ENCODE assay signal across 27 mouse cellular contexts in genomic region chr13:57501552-57501951, GRCm38 (mm10).
DNase-seq lines count a peak whose midpoint lies in the region; ATAC-seq and TF ChIP-seq lines count a peak whose summit lies in the region.
"Had no signal": no experiment of that assay in that cellular context is flagged by ENCODE, and none has a peak within 500 bp of the region (broad histone marks: within the 10 kb centered on the region; RNA-seq: fewer than 3 reads in every experiment).

No protein-coding gene starts in this region.

- no peak overlapping the region for H3K9ac ChIP-seq in midbrain, embryonic 16.5 days (ENCODE audit: low read depth, low read length)
- H3K9ac ChIP-seq in midbrain, embryonic 13.5 days (replicated peaks), result no peak overlapping the region
- H3K9ac ChIP-seq in midbrain, postnatal 0 days (replicated peaks; ENCODE audit: low read length, poor library complexity, severe bottlenecking), result no peak overlapping the region
- H3K9ac ChIP-seq: forebrain, embryonic 15.5 days; heart, embryonic 13.5 days; hindbrain, embryonic 14.5 days; limb, embryonic 13.5 days; liver, embryonic 12.5 days had no signal

- no peaks in the 10 kb centered on the region for H3K27me3 ChIP-seq in midbrain, embryonic 16.5 days (ENCODE audit: control insufficient read depth, insufficient read depth, low read depth, low read length)
- H3K27me3 ChIP-seq in midbrain, embryonic 13.5 days, result no peaks in the 10 kb centered on the region
- H3K27me3 ChIP-seq in midbrain, postnatal 0 days (ENCODE audit: insufficient read depth, low read length), result no peaks in the 10 kb centered on the region
- H3K27me3 ChIP-seq: forebrain, embryonic 15.5 days; heart, embryonic 13.5 days; limb, embryonic 13.5 days; liver, embryonic 12.5 days had no signal

- no peak for DNase-seq in frontal cortex, postnatal 10 days (ENCODE audit: low spot score in 2 of 2)
- DNase-seq in layer of hippocampus, adult 9-11 months, result peak; percentile 27
- no peak for DNase-seq in layer of hippocampus, adult 8-10 months (ENCODE audit: low spot score in 2 of 2)
- DNase-seq in midbrain, postnatal 0 days (ENCODE audit: low spot score), result peak; percentile 66
- DNase-seq: adrenal gland, postnatal 25 days; cerebellum, adult 11 months; cerebellum, adult 9-11 months; gastrocnemius, postnatal 36 days; heart, adult 2 months; heart, postnatal 14 days; kidney, adult 9 months; kidney, postnatal 14 days; lung, adult 18-20 months; lung, postnatal 10 days; thymus, adult 2 months; thymus, postnatal 4 days had no signal

- 71% methylated on average over 7 of the region's 7 CpGs for WGBS in midbrain, embryonic 16.5 days
- 87% methylated on average over 7 of the region's 7 CpGs for WGBS in midbrain, embryonic 13.5 days
- WGBS in midbrain, postnatal 0 days, result 66% methylated on average over 7 of the region's 7 CpGs

- H3K4me1 ChIP-seq in midbrain, embryonic 16.5 days (ENCODE audit: control insufficient read depth, insufficient read depth, low read length), result no peaks in the 10 kb centered on the region
- no peaks in the 10 kb centered on the region for H3K4me1 ChIP-seq in midbrain, embryonic 13.5 days (replicated peaks)
- no peaks in the 10 kb centered on the region for H3K4me1 ChIP-seq in midbrain, postnatal 0 days (ENCODE audit: insufficient read depth, low read length)
- H3K4me1 ChIP-seq: embryonic facial prominence, embryonic 10.5 days; forebrain, embryonic 15.5 days; heart, embryonic 13.5 days; limb, embryonic 13.5 days; liver, embryonic 12.5 days had no signal

- no peak overlapping the region for H3K27ac ChIP-seq in midbrain, embryonic 16.5 days (ENCODE audit: low read length)
- no peak overlapping the region for H3K27ac ChIP-seq in midbrain, embryonic 13.5 days
- no peak overlapping the region for H3K27ac ChIP-seq in midbrain, postnatal 0 days (ENCODE audit: low read depth, low read length)
- H3K27ac ChIP-seq: embryonic facial prominence, embryonic 10.5 days; forebrain, embryonic 15.5 days; heart, adult 2 months; heart, embryonic 13.5 days; hindbrain, embryonic 14.5 days; limb, embryonic 13.5 days; liver, embryonic 12.5 days; stomach, postnatal 0 days had no signal

- H3K4me3 ChIP-seq in midbrain, embryonic 16.5 days (ENCODE audit: low read depth, low read length), result no peak overlapping the region
- H3K4me3 ChIP-seq in midbrain, embryonic 13.5 days (replicated peaks), result no peak overlapping the region
- no peak overlapping the region for H3K4me3 ChIP-seq in midbrain, postnatal 0 days (ENCODE audit: low read depth, low read length)
- H3K4me3 ChIP-seq: embryonic facial prominence, embryonic 10.5 days; forebrain, embryonic 15.5 days; heart, adult 2 months; heart, embryonic 13.5 days; limb, embryonic 13.5 days; liver, embryonic 12.5 days had no signal

- H3K36me3 ChIP-seq in midbrain, embryonic 16.5 days (ENCODE audit: control insufficient read depth, insufficient read depth, low read length), result no peaks in the 10 kb centered on the region
- no peaks in the 10 kb centered on the region for H3K36me3 ChIP-seq in midbrain, embryonic 13.5 days
- no peaks in the 10 kb centered on the region for H3K36me3 ChIP-seq in midbrain, postnatal 0 days (ENCODE audit: insufficient read depth, low read length)
- H3K36me3 ChIP-seq: embryonic facial prominence, embryonic 10.5 days; forebrain, embryonic 15.5 days; heart, embryonic 13.5 days; limb, embryonic 13.5 days; liver, embryonic 12.5 days had no signal

- ATAC-seq in frontal cortex, adult (ENCODE audit: low TSS enrichment), result peak; percentile 84
- peak; percentile 71; the same call in 1 of the 2 replicates for ATAC-seq in midbrain, embryonic 16.5 days
- ATAC-seq in midbrain, embryonic 13.5 days, result no peak
- ATAC-seq in midbrain, postnatal 0 days (ENCODE audit: low FRiP score), result peak; percentile 44; the same call in 1 of the 2 replicates
- ATAC-seq: forebrain, embryonic 15.5 days; intestine, embryonic 16.5 days; liver, embryonic 12.5 days had no signal

- H3K9me3 ChIP-seq in midbrain, embryonic 16.5 days (replicated peaks; ENCODE audit: control insufficient read depth, low read length, poor library complexity, severe bottlenecking), result no peaks in the 10 kb centered on the region
- H3K9me3 ChIP-seq in midbrain, embryonic 13.5 days, result no peaks in the 10 kb centered on the region
- H3K9me3 ChIP-seq in midbrain, postnatal 0 days (ENCODE audit: low read length), result no peaks in the 10 kb centered on the region
- H3K9me3 ChIP-seq: embryonic facial prominence, embryonic 10.5 days; forebrain, embryonic 15.5 days; heart, embryonic 13.5 days; limb, embryonic 13.5 days; liver, embryonic 12.5 days had no signal

- peak; percentile 76 for TF ChIP-seq CTCF in midbrain, postnatal 0 days (IDR thresholded peaks at IDR 0.05)

- no peak overlapping the region for H3K4me2 ChIP-seq in midbrain, embryonic 16.5 days (ENCODE audit: low read length)
- H3K4me2 ChIP-seq in midbrain, embryonic 13.5 days (replicated peaks), result no peak overlapping the region
- no peak overlapping the region for H3K4me2 ChIP-seq in midbrain, postnatal 0 days (ENCODE audit: low read depth, low read length, poor library complexity, severe bottlenecking)
- H3K4me2 ChIP-seq: forebrain, embryonic 15.5 days; heart, embryonic 13.5 days; hindbrain, embryonic 14.5 days; limb, embryonic 13.5 days; liver, embryonic 12.5 days had no signal

Comparison
In these comparisons a context has a peak if more than half of its experiments do, and no peak if none do; other contexts are left out.
1. DNase-seq: peak in layer of hippocampus, adult 9-11 months (single experiment) and midbrain, postnatal 0 days (single experiment); none in frontal cortex, postnatal 10 days (0 of 2) and layer of hippocampus, adult 8-10 months (0 of 2).